ENCODE assay signal across 19 mouse cellular contexts in genomic region chr10:4374239-4374638, GRCm38 (mm10).
"Had no signal": no experiment of that assay in that cellular context is flagged by ENCODE, and none has a peak within 500 bp of the region (broad histone marks: within the 10 kb centered on the region; RNA-seq: fewer than 3 reads in every experiment).

No protein-coding gene starts in this region.

- H3K4me3 ChIP-seq: midbrain, embryonic 10.5 days; midbrain, embryonic 12.5 days; myocyte; neural tube, embryonic 13.5 days; neural tube, embryonic 15.5 days had no signal

- H3K4me1 ChIP-seq: midbrain, embryonic 12.5 days had no signal

- DNase-seq: lung, adult 18-20 months; lung, embryonic 14.5 days; lung, postnatal 10 days; lung, postnatal 4 days; midbrain, embryonic 14.5 days; retina, postnatal 1 day; right cerebral cortex, adult 18-20 months; right cerebral cortex, postnatal 25 days; right cerebral cortex, postnatal 4 days; spleen, adult 18-20 months; thymus, adult 18-20 months; thymus, postnatal 14 days; thymus, postnatal 36 days had no signal

- H3K9ac ChIP-seq: lung, embryonic 14.5 days; midbrain, embryonic 12.5 days; neural tube, embryonic 13.5 days; neural tube, embryonic 15.5 days had no signal

- ATAC-seq: midbrain, embryonic 16.5 days had no signal

- H3K27ac ChIP-seq: midbrain, embryonic 10.5 days; midbrain, embryonic 12.5 days; neural tube, embryonic 13.5 days; neural tube, embryonic 15.5 days had no signal

- H3K27me3 ChIP-seq: midbrain, embryonic 12.5 days; neural tube, embryonic 13.5 days; neural tube, embryonic 15.5 days had no signal

- H3K9me3 ChIP-seq: midbrain, embryonic 10.5 days; midbrain, embryonic 12.5 days; neural tube, embryonic 13.5 days; neural tube, embryonic 15.5 days had no signal

- H3K4me2 ChIP-seq: lung, embryonic 14.5 days; midbrain, embryonic 12.5 days; neural tube, embryonic 13.5 days; neural tube, embryonic 15.5 days had no signal
